Mouse (Mus musculus) hindlimb bud, embryonic 11.5 days (tissue): ENCODE results near the gene Atpaf1.
A peak's percentile ranks its signal among the peaks of the same experiment; 100 is the strongest.

Experiments
- DNase-seq: peaks from one replicate; pipeline ENCODE4 v3.0.0-alpha.2; 2012; ENCODE audit warnings: low read depth, low spot score; ENCODE audit errors: extremely low spot score

Atpaf1 gene

GRCm38 (mm10) chr4:115848083-115848482, 63.5 kb downstream of the Atpaf1 start:
- no peak for DNase-seq

- DNase-seq = no peak
These were observed 64.5 kb downstream of the Atpaf1 start for GRCm38 (mm10) chr4:115848990-115849677.

- DNase-seq = no peak
These were observed 65.5 kb downstream of the Atpaf1 start for GRCm38 (mm10) chr4:115850111-115850510.

- DNase-seq = no peak
These were observed 66.0 kb downstream of the Atpaf1 start for GRCm38 (mm10) chr4:115850631-115851030.

GRCm38 (mm10) chr4:115851569-115851968, 67.0 kb downstream of the Atpaf1 start:
- no peak for DNase-seq

GRCm38 (mm10) chr4:115855100-115855499, 70.5 kb downstream of the Atpaf1 start:
- no peak for DNase-seq

- no peak for DNase-seq
These were observed 71.0 kb downstream of the Atpaf1 start for GRCm38 (mm10) chr4:115855609-115856008.

- DNase-seq = no peak
These were observed 71.7 kb downstream of the Atpaf1 start for GRCm38 (mm10) chr4:115856282-115856681.

- DNase-seq = no peak
These were observed 72.8 kb downstream of the Atpaf1 start for GRCm38 (mm10) chr4:115857293-115857883.

- no peak for DNase-seq
These were observed 78.7 kb downstream of the Atpaf1 start for GRCm38 (mm10) chr4:115863352-115863751.

- peak; percentile 84 for DNase-seq
These were observed 79.3 kb downstream of the Atpaf1 start for GRCm38 (mm10) chr4:115863880-115864279.
